Mouse (Mus musculus) thymus, adult 2 months (tissue): Measurements from ENCODE around the gene Slc47a2.

Source experiments
- CTCF ChIP-seq: fragments of 200-500 bp; IDR thresholded peaks from 2 replicates; pipeline ENCODE4 v1.5.1; 2012; ENCODE audit warnings: mild to moderate bottlenecking, control low read depth, low read length, moderate library complexity, borderline replicate concordance; ENCODE audit not compliant: control insufficient read depth, poor library complexity, insufficient read depth; ENCODE audit errors: extremely low read depth
- POLR2A ChIP-seq: fragments of 200-500 bp; IDR thresholded peaks from 2 replicates; pipeline ENCODE4 v1.6.1; 2012; ENCODE audit warnings: mild to moderate bottlenecking, low read length, control low read depth, moderate library complexity; ENCODE audit not compliant: control insufficient read depth, poor library complexity, insufficient read depth; ENCODE audit errors: extremely low read depth

DNA sequence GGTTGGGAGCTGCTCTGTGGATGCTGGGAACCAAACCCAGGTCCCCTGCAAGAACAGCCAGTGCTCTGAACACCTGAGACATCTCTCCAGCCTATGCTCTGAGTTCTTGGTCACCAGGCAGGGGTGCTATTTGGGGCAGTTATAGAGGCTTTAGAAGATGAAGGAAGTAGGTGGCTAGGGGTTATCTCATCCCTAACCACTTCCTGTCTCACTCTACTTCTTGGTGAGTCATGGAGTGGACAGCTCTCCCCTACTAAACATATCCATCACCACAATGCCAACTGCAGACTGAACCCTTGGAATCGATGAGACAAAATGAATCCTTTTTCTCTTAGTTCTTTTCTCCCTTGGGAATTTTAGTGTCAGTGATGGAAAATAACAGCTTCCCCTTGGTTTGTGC is 38.6 kb upstream of the Slc47a2 start:
- no peak for TF ChIP-seq CTCF
- no peak for TF ChIP-seq POLR2A
